Mouse (Mus musculus) c-Kit-positive CD71-positive TER-119-positive erythroid progenitor cells, embryonic 14.5 days (primary cell): ENCODE data around the gene Stk40.
"Not testable (repeated sequence)": the region's sequence is repeated elsewhere in the genome, so short reads cannot be mapped to it uniquely, and the experiment has no call there.

ENCODE experiments used
- DNase-seq: peaks from one replicate; pipeline ENCODE4 v3.0.0-alpha.2; 2013; ENCODE audit warnings: low spot score

Gene Stk40

GRCm38 (mm10) chr4:126103590-126104068, at the start of gene Stk40:
Gene Stk40, plus strand, starts transcription at chr4:126103957.
- DNase-seq = peak; percentile 98

- DNase-seq = peak; percentile 53
Measured at GRCm38 (mm10) chr4:126057207-126058133, 46.3 kb upstream of the Stk40 start.

- peak; percentile 93 for DNase-seq
Measured at GRCm38 (mm10) chr4:126058134-126058996, 45.4 kb upstream of the Stk40 start, which contains the start of gene Oscp1. Gene Oscp1, plus strand, starts transcription at chr4:126058565.

DNA sequence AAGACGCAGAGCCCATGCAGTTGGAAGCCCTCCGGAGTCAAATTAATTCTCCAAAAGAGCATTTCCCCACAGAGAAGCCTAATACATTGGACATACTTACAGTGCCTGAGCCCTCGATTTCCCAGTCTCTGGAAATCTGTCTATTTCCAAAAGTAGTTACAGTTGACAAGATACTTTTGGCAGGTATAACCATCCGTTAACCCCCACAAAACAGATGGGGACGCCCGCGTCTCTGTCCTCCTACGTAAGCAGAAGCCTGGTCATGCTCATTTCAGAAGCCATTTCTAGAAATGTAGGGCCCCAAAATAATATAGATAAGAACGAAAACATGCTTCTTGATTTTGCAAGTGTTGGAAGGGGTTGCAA, 44.8 kb upstream of the Stk40 start:
- DNase-seq = no peak

GRCm38 (mm10) chr4:126062856-126063255, 40.9 kb upstream of the Stk40 start:
- peak; percentile 33 for DNase-seq

DNA sequence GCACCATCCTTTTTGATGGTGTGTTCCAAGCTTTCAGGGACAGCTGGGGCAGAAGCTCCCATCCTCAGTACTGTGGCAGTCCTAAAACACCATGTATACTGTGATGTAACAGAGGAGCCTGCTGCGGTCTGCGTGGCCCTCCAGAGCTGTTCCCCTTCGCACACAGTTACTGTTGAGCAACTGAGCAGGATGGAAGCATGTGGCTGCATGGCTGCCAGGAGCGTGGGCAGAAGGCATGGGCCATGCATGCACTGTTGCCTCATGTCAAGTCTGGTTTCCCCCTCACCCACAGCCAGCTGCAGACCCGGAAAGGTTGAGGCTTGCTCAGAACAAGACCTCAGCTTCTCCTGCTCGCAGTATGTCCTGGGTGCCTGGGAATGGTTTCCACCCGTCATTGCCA, 38.5 kb upstream of the Stk40 start:
- DNase-seq = no peak

GRCm38 (mm10) chr4:126067401-126068077, 36.2 kb upstream of the Stk40 start:
- DNase-seq = no peak

DNA sequence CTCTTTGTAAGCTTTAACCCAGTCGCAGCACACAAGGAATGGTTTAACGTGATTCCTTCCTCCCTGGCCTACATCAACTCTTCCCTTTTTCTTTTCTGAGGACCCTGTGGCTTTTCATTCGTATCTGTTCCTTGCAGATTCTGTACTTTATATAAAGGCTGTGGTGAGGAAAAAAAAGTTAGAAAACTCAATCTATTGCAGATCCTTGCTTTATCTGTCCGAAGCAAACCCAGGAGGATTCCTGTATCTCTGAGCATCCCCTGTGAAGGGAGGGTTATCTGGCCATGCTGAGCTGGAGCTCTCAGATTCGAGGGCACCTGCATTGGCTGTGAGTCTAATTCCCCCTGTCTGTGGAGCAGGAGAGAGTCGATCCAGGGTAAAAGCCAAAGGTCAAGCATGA, 34.9 kb upstream of the Stk40 start:
- DNase-seq = no peak

- DNase-seq = no peak
Measured at GRCm38 (mm10) chr4:126077833-126078232, 25.9 kb upstream of the Stk40 start.

DNA sequence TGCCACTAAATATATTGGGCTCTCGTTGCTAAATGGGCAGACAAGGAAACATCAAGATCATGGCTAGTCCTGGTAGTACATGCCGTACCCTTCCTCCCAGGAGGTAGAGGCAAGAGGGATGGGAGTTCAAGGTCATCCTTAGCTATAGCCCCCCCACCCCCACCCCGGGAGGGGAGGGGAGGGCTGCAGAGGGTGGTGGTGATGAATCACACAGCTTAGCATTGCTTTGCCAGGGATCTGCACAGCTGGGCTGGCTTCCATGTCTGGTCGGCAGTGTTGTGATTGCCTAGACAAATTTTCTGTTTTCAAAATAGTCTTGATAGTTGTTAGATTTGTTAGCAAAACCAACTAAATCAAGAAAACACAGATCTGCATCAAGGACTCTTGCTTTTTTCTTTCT, 24.5 kb upstream of the Stk40 start:
- DNase-seq = no peak

DNA sequence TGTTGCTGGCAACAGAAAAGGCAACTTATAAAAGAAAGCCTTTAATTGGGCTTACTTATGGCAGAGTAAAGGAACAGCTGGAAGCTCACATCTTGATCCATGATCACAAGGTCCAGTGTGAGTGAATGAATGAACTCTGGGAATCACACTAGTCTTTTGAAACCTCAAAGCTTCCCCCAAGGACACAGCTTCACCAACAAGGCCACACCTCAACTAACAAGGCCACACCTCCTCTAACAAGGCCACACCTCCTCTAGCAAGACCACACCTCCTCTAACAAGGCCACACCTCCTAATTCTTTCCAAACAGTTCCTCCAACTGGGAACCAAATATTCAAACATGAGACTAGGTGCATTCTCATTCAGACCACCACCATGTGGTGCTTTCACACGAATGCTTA, 22.2 kb upstream of the Stk40 start:
- no peak for DNase-seq

DNA sequence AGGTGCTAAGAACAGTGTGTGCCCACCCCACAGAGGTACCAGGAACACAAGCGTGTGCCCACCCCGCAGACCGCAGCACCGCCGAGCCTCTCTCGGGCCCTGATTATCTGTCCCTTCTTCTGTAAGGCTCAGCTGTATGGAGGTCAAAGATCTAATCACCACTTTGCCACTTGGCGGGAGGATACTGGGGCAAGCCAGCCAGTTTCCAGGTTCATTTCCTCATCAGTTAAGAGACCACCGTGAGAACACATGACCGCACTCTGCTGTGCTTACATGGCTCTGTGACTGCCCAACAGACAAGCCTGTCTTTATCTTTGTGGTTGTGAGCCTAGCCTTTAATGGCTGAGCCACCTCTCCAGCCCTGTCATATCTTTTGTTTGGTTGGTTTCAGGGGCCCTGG, 20.7 kb upstream of the Stk40 start:
- no peak for DNase-seq

GRCm38 (mm10) chr4:126084382-126084781, 19.4 kb upstream of the Stk40 start:
- DNase-seq = no peak

- peak; percentile 82 for DNase-seq
Measured at GRCm38 (mm10) chr4:126085996-126086576, 17.7 kb upstream of the Stk40 start.

DNA sequence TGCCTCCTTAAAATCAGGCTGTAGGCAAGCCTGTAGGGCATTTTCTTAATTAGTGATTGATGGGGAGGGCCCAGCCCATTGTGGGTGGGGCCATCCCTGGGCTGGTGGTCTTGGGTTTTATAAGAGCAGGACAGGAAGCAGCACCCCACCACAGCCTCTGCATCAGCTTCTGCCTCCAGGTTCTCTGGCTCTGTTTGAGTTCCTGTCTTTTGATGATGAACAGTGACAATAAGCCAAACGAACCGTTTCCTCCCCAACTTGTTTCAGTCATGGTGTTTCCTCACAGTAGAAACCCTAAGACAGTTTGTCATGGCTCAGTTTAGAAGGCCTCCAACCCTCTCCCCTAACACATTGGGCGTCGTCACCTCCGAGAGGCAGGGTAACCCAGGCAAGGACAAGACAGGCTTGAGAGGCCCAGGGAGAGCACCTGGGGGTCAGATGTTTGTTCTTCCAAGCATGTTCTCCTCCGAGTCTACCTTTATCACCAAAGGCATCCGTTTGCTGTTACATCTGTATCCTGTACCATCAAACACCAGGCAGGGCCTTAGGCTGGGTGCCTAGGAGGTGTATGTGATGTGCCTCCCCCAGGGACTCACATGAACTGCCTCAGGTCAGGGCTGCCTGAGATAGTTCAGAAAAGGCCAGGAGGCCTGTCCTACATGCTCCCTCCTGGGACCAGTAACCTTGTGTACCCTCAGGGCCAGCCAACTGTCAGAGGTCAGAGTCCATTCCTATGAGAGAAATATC, 13.5 kb upstream of the Stk40 start:
- no peak for DNase-seq

GRCm38 (mm10) chr4:126090848-126091124, 13.0 kb upstream of the Stk40 start:
- DNase-seq = no peak

- DNase-seq = no peak
Measured at GRCm38 (mm10) chr4:126091873-126092272, 11.9 kb upstream of the Stk40 start.

- DNase-seq = not testable (repeated sequence)
Measured at GRCm38 (mm10) chr4:126095622-126096430, 7.9 kb upstream of the Stk40 start.

- peak; percentile 92 for DNase-seq
Measured at GRCm38 (mm10) chr4:126096464-126097111, 7.2 kb upstream of the Stk40 start, which contains the start of gene Lsm10. Gene Lsm10, plus strand, starts transcription at chr4:126096623.
